In genomic region chr4:116708791-116709390, GRCm38 (mm10) we compare ENCODE assay signal across 8 mouse cellular contexts. TPM values are rescaled to one million over a fixed set of nuclear protein-coding genes. Genes with fewer than 3 reads are reported as not detected.
A peak's percentile ranks its signal among the peaks of the same experiment; 100 is the strongest.
DNase-seq lines count a peak whose midpoint lies in the region; ATAC-seq and TF ChIP-seq lines count a peak whose summit lies in the region.

No protein-coding gene starts in this region.

- no peak overlapping the region for H3K27ac ChIP-seq in kidney, embryonic 15.5 days
- H3K27ac ChIP-seq in bone marrow, adult 2 months (ENCODE audit: control insufficient read depth, insufficient read depth, low read depth, low read length, poor library complexity) = no peak overlapping the region

- peak overlapping the region; percentile 72 for H3K4me2 ChIP-seq in kidney, embryonic 15.5 days

- no peaks in the 10 kb centered on the region for H3K27me3 ChIP-seq in kidney, embryonic 15.5 days

- WGBS in kidney, embryonic 15.5 days = 7% methylated on average over 9 of the region's 9 CpGs
- WGBS in bone marrow, adult 2 months = 3% methylated on average over 9 of the region's 9 CpGs

- no peaks in the 10 kb centered on the region for H3K9me3 ChIP-seq in kidney, embryonic 15.5 days (replicated peaks)

- TF ChIP-seq CTCF in bone marrow, adult 2 months (IDR thresholded peaks at IDR 0.05; ENCODE audit: control insufficient read depth, insufficient read depth, low read length) = no peak

- peaks cover 15% of the 10 kb centered on the region for H3K36me3 ChIP-seq in kidney, embryonic 15.5 days

- TF ChIP-seq POLR2A in bone marrow, adult 2 months (IDR thresholded peaks at IDR 0.05; ENCODE audit: borderline replicate concordance, control insufficient read depth, low read depth, low read length) = no peak

- H3K9ac ChIP-seq in kidney, embryonic 15.5 days = peak overlapping the region; percentile 52

- peak overlapping the region; percentile 58 for H3K4me3 ChIP-seq in kidney, embryonic 15.5 days (replicated peaks)
- peak overlapping the region; percentile 78 for H3K4me3 ChIP-seq in bone marrow, adult 2 months (replicated peaks; ENCODE audit: control insufficient read depth, low read depth, low read length)

- peak; percentile 5; the same call in 1 of the 2 replicates for ATAC-seq in kidney, embryonic 15.5 days (replicated peaks; ENCODE audit: low FRiP score)
- peak; percentile 16; the same call in 1 of the 2 replicates for ATAC-seq in granulocyte monocyte progenitor cell, adult 5-6 weeks (replicated peaks; ENCODE audit: poor library complexity, severe bottlenecking)
- ATAC-seq in megakaryocyte, adult 5-6 weeks (ENCODE audit: poor library complexity, severe bottlenecking) = peak; percentile 11; the same call in 1 of the 2 replicates
- no peak for ATAC-seq in monocyte, adult 5-6 weeks (replicated peaks; ENCODE audit: insufficient number of reproducible peaks, low FRiP score, low TSS enrichment, poor library complexity, severe bottlenecking)

- no peak for DNase-seq in kidney, postnatal 10 days
- no peak for DNase-seq in ovary, postnatal 36 days (ENCODE audit: low spot score)
- DNase-seq in adipocyte (ENCODE audit: low spot score) = no peak

- peaks cover 19% of the 10 kb centered on the region for H3K4me1 ChIP-seq in kidney, embryonic 15.5 days
- H3K4me1 ChIP-seq in bone marrow, adult 2 months (ENCODE audit: control insufficient read depth, insufficient read depth, low read length) = no peaks in the 10 kb centered on the region; the same call in none of the 2 replicates

RNA-seq across cellular contexts. Expression of gene Ccdc163, which starts 0.6 kb away (rescaled TPM):
- 30.3 and 31.7 TPM in 2 replicates for polyA plus RNA-seq in kidney, embryonic 15.5 days (2015; fragmentation: Nextera tagmentation; extraction: Ambion mirVana)
- polyA plus RNA-seq in bone marrow, adult 2 months (2011; ENCODE audit: insufficient read depth, insufficient read length, low replicate concordance, missing spikeins) = 18.9 and 60.7 TPM in 2 replicates
- total RNA-seq in granulocyte monocyte progenitor cell, adult 5-6 weeks (2014; fragmentation: Nextera tagmentation) = 47.8 and 66.8 TPM in 2 replicates
- total RNA-seq in granulocyte monocyte progenitor cell, adult 5-6 weeks (2017) = 13.6 and 18.8 TPM in 2 replicates
- total RNA-seq in megakaryocyte, adult 5-6 weeks (2015) = 34.7 and 36.2 TPM in 2 replicates
- 19.2 and 23.4 TPM in 2 replicates for total RNA-seq in megakaryocyte, adult 5-6 weeks (2017)
- 4.7 to 14.7 TPM (median 10.7 TPM) in 3 replicates for total RNA-seq in monocyte, adult 5-6 weeks (2017)

RNA-seq across cellular contexts. Expression of gene Mmachc, which starts 0.7 kb away (rescaled TPM):
- 27.2 and 27.9 TPM in 2 replicates for polyA plus RNA-seq in kidney, embryonic 15.5 days (2015; fragmentation: Nextera tagmentation; extraction: Ambion mirVana)
- 3.4 and 8.6 TPM in 2 replicates for polyA plus RNA-seq in bone marrow, adult 2 months (2011; ENCODE audit: insufficient read depth, insufficient read length, low replicate concordance, missing spikeins)
- total RNA-seq in granulocyte monocyte progenitor cell, adult 5-6 weeks (2014; fragmentation: Nextera tagmentation) = 31.0 and 32.4 TPM in 2 replicates
- 19.2 and 27.0 TPM in 2 replicates for total RNA-seq in granulocyte monocyte progenitor cell, adult 5-6 weeks (2017)
- 8.1 and 10.9 TPM in 2 replicates for total RNA-seq in megakaryocyte, adult 5-6 weeks (2015)
- 5.2 and 6.4 TPM in 2 replicates for total RNA-seq in megakaryocyte, adult 5-6 weeks (2017)
- 1.6 to 3.3 TPM (median 2.4 TPM) in 3 replicates for total RNA-seq in monocyte, adult 5-6 weeks (2017)

RNA-seq across cellular contexts. Expression of gene Tesk2, which starts 11.9 kb away (rescaled TPM):
- polyA plus RNA-seq in kidney, embryonic 15.5 days (2015; fragmentation: Nextera tagmentation; extraction: Ambion mirVana) = 7.6 and 7.7 TPM in 2 replicates
- 4.0 and 11.1 TPM in 2 replicates for polyA plus RNA-seq in bone marrow, adult 2 months (2011; ENCODE audit: insufficient read depth, insufficient read length, low replicate concordance, missing spikeins)
- 7.3 and 9.3 TPM in 2 replicates for total RNA-seq in granulocyte monocyte progenitor cell, adult 5-6 weeks (2014; fragmentation: Nextera tagmentation)
- total RNA-seq in granulocyte monocyte progenitor cell, adult 5-6 weeks (2017) = 7.3 and 11.1 TPM in 2 replicates
- 29.1 and 38.5 TPM in 2 replicates for total RNA-seq in megakaryocyte, adult 5-6 weeks (2015)
- 22.8 and 24.3 TPM in 2 replicates for total RNA-seq in megakaryocyte, adult 5-6 weeks (2017)
- 3.6 to 9.1 TPM (median 5.9 TPM) in 3 replicates for total RNA-seq in monocyte, adult 5-6 weeks (2017)

RNA-seq across cellular contexts. Expression of gene Prdx1, which starts 23.5 kb away (rescaled TPM):
- polyA plus RNA-seq in kidney, embryonic 15.5 days (2015; fragmentation: Nextera tagmentation; extraction: Ambion mirVana) = 1,497 and 1,602 TPM in 2 replicates
- polyA plus RNA-seq in bone marrow, adult 2 months (2011; ENCODE audit: insufficient read depth, insufficient read length, low replicate concordance, missing spikeins) = 134 and 410 TPM in 2 replicates
- total RNA-seq in granulocyte monocyte progenitor cell, adult 5-6 weeks (2014; fragmentation: Nextera tagmentation) = 255 and 303 TPM in 2 replicates
- total RNA-seq in granulocyte monocyte progenitor cell, adult 5-6 weeks (2017) = 264 and 283 TPM in 2 replicates
- 556 and 644 TPM in 2 replicates for total RNA-seq in megakaryocyte, adult 5-6 weeks (2015)
- total RNA-seq in megakaryocyte, adult 5-6 weeks (2017) = 344 and 395 TPM in 2 replicates
- total RNA-seq in monocyte, adult 5-6 weeks (2017) = 173 to 407 TPM (median 323 TPM) in 3 replicates

RNA-seq across cellular contexts. Expression of gene Akr1a1, which starts 57.4 kb away (rescaled TPM):
- 721 and 765 TPM in 2 replicates for polyA plus RNA-seq in kidney, embryonic 15.5 days (2015; fragmentation: Nextera tagmentation; extraction: Ambion mirVana)
- polyA plus RNA-seq in bone marrow, adult 2 months (2011; ENCODE audit: insufficient read depth, insufficient read length, low replicate concordance, missing spikeins) = 239 and 421 TPM in 2 replicates
- total RNA-seq in granulocyte monocyte progenitor cell, adult 5-6 weeks (2014; fragmentation: Nextera tagmentation) = 398 and 454 TPM in 2 replicates
- 580 and 694 TPM in 2 replicates for total RNA-seq in granulocyte monocyte progenitor cell, adult 5-6 weeks (2017)
- 465 and 471 TPM in 2 replicates for total RNA-seq in megakaryocyte, adult 5-6 weeks (2015)
- 733 and 897 TPM in 2 replicates for total RNA-seq in megakaryocyte, adult 5-6 weeks (2017)
- 380 to 470 TPM (median 418 TPM) in 3 replicates for total RNA-seq in monocyte, adult 5-6 weeks (2017)
